Mouse (Mus musculus): Measurements from ENCODE around the gene Gm9639.
"Not testable (repeated sequence)": the region's sequence is repeated elsewhere in the genome, so short reads cannot be mapped to it uniquely, and the experiment has no call there.

Gene Gm9639

GRCm38 (mm10) chr10:77794976-77795375 lies at the start of gene Gm9639:
Gene Gm9639, minus strand, starts transcription at chr10:77795076.
- in situ Hi-C loops (cut with MboI; ENCODE audit: low sequenced_read_pairs), result no loop called here

DNA sequence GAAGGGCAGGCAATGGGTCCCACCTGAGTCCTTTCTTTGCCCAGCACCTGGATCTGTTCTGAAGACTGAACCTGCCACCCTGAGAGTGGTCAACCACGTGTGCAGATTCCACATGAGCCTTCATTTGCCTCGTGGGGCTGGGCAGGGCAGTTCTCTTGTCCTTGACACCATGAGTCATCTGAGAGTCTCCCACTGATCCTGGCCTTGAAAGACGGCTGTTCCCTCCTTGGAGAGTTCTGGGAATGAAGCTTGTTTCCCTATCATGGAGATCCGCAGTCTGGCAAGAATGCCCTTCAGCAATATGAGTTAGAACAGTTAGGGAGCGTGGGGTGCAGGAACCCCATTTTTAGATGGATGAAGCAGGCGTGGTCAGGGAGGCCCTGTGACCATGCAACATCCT lies 44.1 kb upstream of the Gm9639 start:
- in situ Hi-C loops (cut with MboI; ENCODE audit: low sequenced_read_pairs), result no loop called here

DNA sequence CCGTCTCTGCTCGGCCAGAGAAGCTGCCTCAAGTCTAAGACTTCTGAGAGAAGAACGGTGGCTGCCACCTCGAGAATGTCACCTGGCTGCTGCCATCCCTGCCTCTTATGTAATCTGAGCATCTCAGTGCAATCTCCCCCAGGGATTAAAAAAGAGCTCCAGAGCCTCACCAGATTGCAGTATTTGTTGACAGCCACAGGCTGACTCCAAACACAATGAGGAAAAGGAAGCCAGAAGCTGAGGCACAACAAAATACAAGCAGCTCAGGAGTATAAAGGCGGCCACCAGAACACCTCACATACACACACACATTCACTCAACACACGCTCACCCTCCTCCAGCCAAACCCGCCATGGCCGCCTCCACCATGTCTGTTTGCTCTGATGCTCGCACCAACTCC lies 40.8 kb upstream of the Gm9639 start, which contains the start of gene Krtap10-10:
Gene Krtap10-10, plus strand, starts transcription at position 301 of the 400 bp plus-strand sequence.
- in situ Hi-C loops (cut with MboI; ENCODE audit: low sequenced_read_pairs), result no loop called here

DNA sequence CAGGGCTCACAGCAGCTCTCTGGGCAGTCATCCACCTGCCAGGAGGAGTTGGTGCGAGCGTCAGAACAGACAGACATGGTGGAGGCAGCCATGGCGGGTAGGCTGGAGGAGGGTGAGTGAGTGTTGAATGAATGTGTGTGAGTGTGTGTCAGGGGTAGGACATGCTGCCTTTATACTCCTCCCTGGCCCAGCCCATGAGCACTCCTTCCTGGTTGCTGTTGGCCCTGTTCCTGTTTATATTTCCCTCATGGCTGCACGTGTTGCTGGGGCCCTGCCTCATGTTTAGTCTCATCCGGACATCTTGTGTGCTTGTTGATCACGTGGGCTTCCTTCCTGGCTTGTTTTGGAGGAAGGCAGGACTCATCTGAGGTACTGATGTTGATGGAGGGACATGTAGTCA lies 32.1 kb upstream of the Gm9639 start, which contains the start of gene Krtap10-4:
Gene Krtap10-4, minus strand, starts transcription at position 145 of the 400 bp plus-strand sequence.
- in situ Hi-C loops (cut with MboI; ENCODE audit: low sequenced_read_pairs), result no loop called here

DNA sequence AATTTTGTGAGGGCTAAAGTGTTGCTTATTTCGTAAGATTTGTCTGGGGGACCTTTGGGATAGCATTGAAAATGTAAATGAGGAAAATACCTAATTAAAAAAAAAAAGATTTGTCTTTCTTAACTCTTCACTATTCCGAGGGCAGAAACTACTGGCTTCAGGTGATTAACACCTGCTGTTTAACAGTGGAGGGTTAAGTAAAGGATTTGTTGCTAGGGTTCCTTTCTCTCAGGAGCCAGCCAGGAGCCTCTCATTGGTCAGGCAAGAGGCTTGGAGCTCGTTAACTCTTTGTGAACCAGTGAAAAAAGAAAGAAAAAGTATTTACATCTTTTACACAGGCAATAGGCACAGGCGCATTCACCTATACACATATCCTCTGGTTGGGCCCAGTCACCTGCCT lies 24.3 kb upstream of the Gm9639 start:
- in situ Hi-C loops (cut with MboI; ENCODE audit: low sequenced_read_pairs), result no loop called here

DNA sequence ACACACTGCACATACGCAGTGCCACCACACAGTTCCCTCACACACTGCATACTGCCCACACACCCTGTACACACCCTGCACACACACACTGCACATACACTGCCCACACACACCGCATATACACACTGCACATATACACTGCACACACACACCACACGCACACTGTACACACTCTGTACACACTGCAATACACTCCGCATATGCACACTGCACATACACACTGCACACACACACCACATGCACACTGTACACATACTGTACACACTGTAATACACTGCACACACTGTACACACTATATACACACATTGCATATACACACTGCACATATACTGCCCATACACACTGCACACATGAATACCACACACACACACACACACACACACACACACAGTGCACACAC lies 23.6 kb upstream of the Gm9639 start:
- in situ Hi-C loops (cut with MboI; ENCODE audit: low sequenced_read_pairs), result no loop called here

GRCm38 (mm10) chr10:77815514-77815913 lies 20.6 kb upstream of the Gm9639 start:
- in situ Hi-C loops (cut with MboI; ENCODE audit: low sequenced_read_pairs), result no loop called here

GRCm38 (mm10) chr10:77814382-77814781 lies 19.5 kb upstream of the Gm9639 start, which contains the start of gene Gm2696:
Gene Gm2696, plus strand, starts transcription at chr10:77814682.
- in situ Hi-C loops (cut with MboI; ENCODE audit: low sequenced_read_pairs), result no loop called here

DNA sequence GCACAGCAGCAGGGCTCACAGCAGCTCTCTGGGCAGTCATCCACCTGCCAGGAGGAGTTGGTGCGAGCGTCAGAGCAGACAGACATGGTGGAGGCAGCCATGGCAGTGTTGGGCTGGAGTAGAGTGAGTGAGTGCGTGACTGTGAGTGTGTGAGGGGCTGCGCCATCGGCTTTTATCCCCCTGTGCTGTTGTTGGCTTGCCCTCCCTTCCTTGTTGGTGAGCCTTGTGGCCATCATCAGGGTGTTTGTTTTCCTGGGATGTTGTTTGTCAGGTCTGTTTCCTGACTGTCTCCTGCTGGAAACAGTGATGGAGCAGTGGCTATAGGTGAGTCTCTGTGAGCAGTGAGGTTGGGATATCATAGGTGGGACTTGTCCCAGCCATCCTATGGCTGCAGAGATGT lies 16.9 kb upstream of the Gm9639 start, which contains the start of gene Gm9507:
Gene Gm9507, minus strand, starts transcription at position 101 of the 400 bp plus-strand sequence.
- in situ Hi-C loops (cut with MboI; ENCODE audit: low sequenced_read_pairs), result no loop called here

- in situ Hi-C loops (cut with MboI; ENCODE audit: low sequenced_read_pairs), result no loop called here
These were observed 9.2 kb upstream of the Gm9639 start for GRCm38 (mm10) chr10:77804095-77804494.

DNA sequence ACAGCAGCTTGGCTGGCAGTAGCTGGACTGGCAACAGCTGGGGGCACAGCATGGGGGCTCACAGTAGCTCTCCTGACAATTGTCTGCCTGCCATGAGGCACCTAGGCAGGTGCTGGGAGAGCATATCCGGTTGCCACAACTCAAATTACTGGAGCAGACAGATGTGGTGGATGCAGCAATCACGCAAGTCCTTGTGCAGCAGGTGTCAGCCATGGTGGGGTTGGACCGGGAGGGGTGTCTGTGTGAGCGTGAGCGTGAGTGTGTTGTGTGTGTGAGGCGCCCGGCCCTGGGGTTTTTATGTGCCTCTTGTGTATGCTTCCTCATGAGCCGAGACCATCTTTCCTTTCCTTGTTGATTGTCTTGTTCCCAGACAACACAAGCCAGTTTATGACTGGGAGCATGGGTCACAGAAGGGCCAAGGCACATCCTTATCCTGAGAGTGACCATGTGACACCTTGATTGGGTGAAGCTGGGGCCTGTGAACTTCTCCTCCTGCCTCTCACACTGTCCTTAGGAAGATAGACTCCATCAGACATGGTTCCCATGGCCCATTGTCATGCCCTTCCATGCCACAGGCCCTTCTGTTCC lies 4.1 kb upstream of the Gm9639 start, which contains the start of gene Gm19668:
Gene Gm19668, minus strand, starts transcription at position 213 of the 588 bp plus-strand sequence.
- in situ Hi-C loops (cut with MboI; ENCODE audit: low sequenced_read_pairs), result no loop called here

GRCm38 (mm10) chr10:77798164-77798920 lies 3.5 kb upstream of the Gm9639 start:
- in situ Hi-C loops (cut with MboI; ENCODE audit: low sequenced_read_pairs), result not testable (repeated sequence)

GRCm38 (mm10) chr10:77797677-77798076 lies 2.8 kb upstream of the Gm9639 start:
- in situ Hi-C loops (cut with MboI; ENCODE audit: low sequenced_read_pairs), result no loop called here

DNA sequence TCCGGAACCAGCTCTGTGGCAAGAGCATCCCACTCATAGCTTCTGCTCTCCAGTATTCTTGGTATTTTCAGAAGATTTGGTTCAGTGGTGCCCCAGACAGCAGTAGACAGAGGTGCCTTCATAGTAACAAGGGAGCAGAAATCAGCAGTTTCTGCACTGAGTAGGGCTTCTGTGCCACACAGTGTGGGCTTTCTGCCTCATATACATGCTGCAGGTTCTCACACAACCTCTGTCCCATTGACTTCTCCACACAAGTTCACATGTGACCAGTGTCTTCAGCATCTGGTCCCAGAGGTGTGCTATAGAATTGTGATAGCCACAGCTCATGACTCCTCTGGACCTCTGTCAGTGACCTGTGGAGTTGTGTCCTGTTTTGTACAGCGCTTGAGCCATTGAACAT lies 6.3 kb downstream of the Gm9639 start:
- in situ Hi-C loops (cut with MboI; ENCODE audit: low sequenced_read_pairs), result no loop called here

DNA sequence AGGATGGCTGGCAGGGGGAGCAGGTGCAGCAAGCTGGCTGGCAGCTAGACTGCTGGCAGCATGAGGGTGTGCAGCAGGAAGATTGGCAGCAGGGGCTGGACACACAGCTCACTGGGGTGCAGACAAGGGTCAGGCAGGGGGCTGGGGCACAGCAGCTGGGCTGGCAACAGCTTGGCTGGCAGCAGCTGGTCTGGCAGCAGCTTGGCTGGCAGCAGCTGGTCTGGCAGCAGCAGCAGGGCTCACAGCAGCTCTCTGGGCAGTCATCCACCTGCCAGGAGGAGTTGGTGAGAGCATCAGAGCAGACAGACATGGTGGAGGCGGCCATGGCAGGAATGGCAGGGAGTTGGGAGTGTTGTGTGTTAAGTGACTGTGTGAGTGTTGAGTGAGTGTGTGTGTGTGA lies 7.0 kb downstream of the Gm9639 start, which contains the start of gene Gm7137:
Gene Gm7137, minus strand, starts transcription at position 325 of the 400 bp plus-strand sequence.
- in situ Hi-C loops (cut with MboI; ENCODE audit: low sequenced_read_pairs), result not testable (repeated sequence)

DNA sequence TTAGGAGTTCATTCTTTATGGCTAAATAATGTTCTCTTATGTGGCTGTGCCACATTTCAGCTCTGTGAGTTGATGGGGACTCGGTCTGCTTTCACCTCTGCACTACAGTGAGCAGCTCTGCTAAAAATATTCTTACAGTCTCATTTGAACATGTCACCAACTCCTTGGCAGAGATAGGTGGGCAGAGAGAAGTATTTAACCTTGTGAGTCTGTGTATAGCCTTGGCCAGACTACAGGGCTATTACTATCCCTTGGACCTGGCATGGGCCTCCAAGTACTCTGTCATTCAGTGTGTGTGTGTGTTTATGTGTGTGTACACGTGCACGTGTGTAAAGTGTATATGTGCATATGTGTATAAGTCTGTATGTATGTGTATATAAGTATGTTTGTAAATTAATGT lies 11.5 kb downstream of the Gm9639 start:
- in situ Hi-C loops (cut with MboI; ENCODE audit: low sequenced_read_pairs), result not testable (repeated sequence)

DNA sequence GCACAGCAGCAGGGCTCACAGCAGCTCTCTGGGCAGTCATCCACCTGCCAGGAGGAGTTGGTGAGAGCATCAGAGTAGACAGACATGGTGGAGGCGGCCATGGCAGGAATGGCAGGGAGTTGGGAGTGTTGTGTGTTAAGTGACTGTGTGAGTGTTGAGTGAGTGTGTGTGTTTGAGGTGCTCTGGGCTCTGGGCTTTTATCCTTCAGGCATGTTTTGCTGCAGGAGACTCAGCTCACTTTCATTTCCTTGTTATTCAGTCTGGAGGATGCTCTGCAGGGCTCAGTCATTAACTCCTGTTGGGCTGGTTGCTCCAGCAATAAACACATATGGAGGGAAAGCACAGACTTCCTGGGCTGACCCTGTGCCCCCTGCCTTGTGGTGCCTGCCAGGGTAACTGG lies 12.4 kb downstream of the Gm9639 start, which contains the start of gene Gm3250:
Gene Gm3250, minus strand, starts transcription at position 101 of the 400 bp plus-strand sequence.
- in situ Hi-C loops (cut with MboI; ENCODE audit: low sequenced_read_pairs), result not testable (repeated sequence)

GRCm38 (mm10) chr10:77776844-77777243 lies 18.0 kb downstream of the Gm9639 start, which contains the start of gene Gm7138:
Gene Gm7138, minus strand, starts transcription at chr10:77776944.
- in situ Hi-C loops (cut with MboI; ENCODE audit: low sequenced_read_pairs), result not testable (repeated sequence)

GRCm38 (mm10) chr10:77772142-77772541 lies 22.7 kb downstream of the Gm9639 start:
- in situ Hi-C loops (cut with MboI; ENCODE audit: low sequenced_read_pairs), result not testable (repeated sequence)

DNA sequence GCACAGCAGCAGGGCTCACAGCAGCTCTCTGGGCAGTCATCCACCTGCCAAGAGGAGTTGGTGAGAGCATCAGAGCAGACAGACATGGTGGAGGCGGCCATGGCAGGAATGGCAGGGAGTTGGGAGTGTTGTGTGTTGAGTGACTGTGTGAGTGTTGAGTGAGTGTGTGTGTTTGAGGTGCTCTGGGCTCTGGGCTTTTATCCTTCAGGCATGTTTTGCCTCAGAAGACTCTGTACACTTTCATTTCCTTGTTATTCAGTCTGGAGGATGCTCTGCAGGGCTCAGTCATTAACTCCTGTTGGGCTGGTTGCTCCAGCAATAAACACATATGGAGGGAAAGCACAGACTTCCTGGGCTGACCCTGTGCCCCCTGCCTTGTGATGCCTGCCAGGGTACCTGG lies 23.7 kb downstream of the Gm9639 start, which contains the start of gene Gm3238:
Gene Gm3238, minus strand, starts transcription at position 101 of the 400 bp plus-strand sequence.
- in situ Hi-C loops (cut with MboI; ENCODE audit: low sequenced_read_pairs), result not testable (repeated sequence)

DNA sequence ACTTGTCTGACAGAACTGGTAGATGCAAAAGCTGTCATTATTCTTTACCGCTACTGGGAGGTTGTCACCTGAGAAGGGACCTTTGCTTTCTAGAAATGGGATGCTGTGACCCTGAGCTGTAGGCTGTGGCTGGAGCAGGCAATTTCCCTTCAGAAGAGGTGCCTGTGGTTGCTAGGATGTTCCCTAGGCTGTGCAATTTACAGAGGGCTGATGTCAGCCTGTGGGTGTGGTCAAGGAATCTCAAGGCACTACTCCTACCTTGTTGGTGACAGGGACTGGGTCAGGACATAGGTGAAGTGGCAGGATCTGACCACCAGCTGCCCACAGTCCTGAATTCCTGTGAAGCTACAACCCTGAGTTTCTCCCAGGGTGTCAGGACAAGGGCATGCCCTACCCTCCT lies 25.1 kb downstream of the Gm9639 start:
- in situ Hi-C loops (cut with MboI; ENCODE audit: low sequenced_read_pairs), result no loop called here

GRCm38 (mm10) chr10:77759582-77759981 lies 35.3 kb downstream of the Gm9639 start, which contains the start of gene Gm3233:
Gene Gm3233, minus strand, starts transcription at chr10:77759682.
- in situ Hi-C loops (cut with MboI; ENCODE audit: low sequenced_read_pairs), result not testable (repeated sequence)

All from CH12F3 (cell line).